Mouse (Mus musculus): ENCODE results near the gene Pdgfa. TPM values are rescaled to one million over a fixed set of nuclear protein-coding genes. Genes with fewer than 3 reads are reported as not detected.

Gene Pdgfa
- polyA plus RNA-seq, 1 experiment from 2014 or later: 47.3 TPM

- Histone ChIP-seq H3K36me3 (ENCODE audit: control insufficient read depth, insufficient read depth, low read length) (0 out of 2 replicates have a peak, but pooled peaks cover 2% of the 10 kb centered on the region), H3K9ac (ENCODE audit: low read depth, low read length) (no peak overlapping the region), H3K27me3 (replicated peaks; ENCODE audit: control insufficient read depth, insufficient read depth, low read length) (no peaks in the 10 kb centered on the region), H3K4me1 (ENCODE audit: control insufficient read depth, insufficient read depth, low read length) (0 out of 2 replicates have a peak, but pooled peaks cover 6% of the 10 kb centered on the region), H3K9me3 (ENCODE audit: control insufficient read depth, low read length) (no peaks in the 10 kb centered on the region), H3K27ac (ENCODE audit: low read length) (no peak overlapping the region), H3K4me3 (ENCODE audit: low read length) (no peak overlapping the region), H3K4me2 (ENCODE audit: low read depth, low read length) (no peak overlapping the region)
- ATAC-seq: no peak
- 45% methylated on average over 6 of the region's 6 CpGs for WGBS
Observed at GRCm38 (mm10) chr5:139020595-139020994, 23.4 kb upstream of the Pdgfa start.

GRCm38 (mm10) chr5:139017371-139018124 is 20.4 kb upstream of the Pdgfa start:
- H3K27me3 ChIP-seq (replicated peaks; ENCODE audit: control insufficient read depth, insufficient read depth, low read length): no peaks in the 10 kb centered on the region
- no peak overlapping the region for H3K4me2 ChIP-seq (ENCODE audit: low read depth, low read length)
- H3K36me3 ChIP-seq (ENCODE audit: control insufficient read depth, insufficient read depth, low read length): 0 out of 2 replicates have a peak, but pooled peaks cover 2% of the 10 kb centered on the region
- no peaks in the 10 kb centered on the region for H3K9me3 ChIP-seq (ENCODE audit: control insufficient read depth, low read length)
- WGBS: 76% methylated on average over 15 of the region's 15 CpGs
- H3K9ac ChIP-seq (ENCODE audit: low read depth, low read length): no peak overlapping the region
- no peak overlapping the region for H3K27ac ChIP-seq (ENCODE audit: low read length)
- ATAC-seq: no peak
- H3K4me1 ChIP-seq (ENCODE audit: control insufficient read depth, insufficient read depth, low read length): peaks cover 11% of the 10 kb centered on the region; the same call in 1 of the 2 replicates
- no peak overlapping the region for H3K4me3 ChIP-seq (ENCODE audit: low read length)

- no peak overlapping the region for H3K4me2 ChIP-seq (ENCODE audit: low read depth, low read length)
- ATAC-seq: peak; percentile 40; the same call in 1 of the 2 replicates
- WGBS: 52% methylated on average over 3 of the region's 3 CpGs
Observed at GRCm38 (mm10) chr5:139015097-139015496, 17.9 kb upstream of the Pdgfa start.

GRCm38 (mm10) chr5:139010649-139011048 is 13.5 kb upstream of the Pdgfa start:
- WGBS: 56% methylated on average over 2 of the region's 2 CpGs
- Histone ChIP-seq H3K27ac (ENCODE audit: low read length) (no peak overlapping the region), H3K4me3 (ENCODE audit: low read length) (no peak overlapping the region)

More at GRCm38 (mm10) chr5:139015097-139015496, 17.9 kb upstream of the Pdgfa start:
- H3K27ac ChIP-seq (ENCODE audit: low read length): no peak overlapping the region
- H3K9ac ChIP-seq (ENCODE audit: low read depth, low read length): no peak overlapping the region
- no peak overlapping the region for H3K4me3 ChIP-seq (ENCODE audit: low read length)
- peaks cover 9% of the 10 kb centered on the region; the same call in 1 of the 2 replicates for H3K4me1 ChIP-seq (ENCODE audit: control insufficient read depth, insufficient read depth, low read length)
- 0 out of 2 replicates have a peak, but pooled peaks cover 2% of the 10 kb centered on the region for H3K36me3 ChIP-seq (ENCODE audit: control insufficient read depth, insufficient read depth, low read length)
- no peaks in the 10 kb centered on the region for H3K9me3 ChIP-seq (ENCODE audit: control insufficient read depth, low read length)
- no peaks in the 10 kb centered on the region for H3K27me3 ChIP-seq (replicated peaks; ENCODE audit: control insufficient read depth, insufficient read depth, low read length)

GRCm38 (mm10) chr5:139007141-139007775 is 10.1 kb upstream of the Pdgfa start:
- H3K9ac ChIP-seq (ENCODE audit: low read depth, low read length): no peak overlapping the region
- H3K4me1 ChIP-seq (ENCODE audit: control insufficient read depth, insufficient read depth, low read length): peaks cover 4% of the 10 kb centered on the region; the same call in 1 of the 2 replicates
- H3K27ac ChIP-seq (ENCODE audit: low read length): no peak overlapping the region
- no peak overlapping the region for H3K4me2 ChIP-seq (ENCODE audit: low read depth, low read length)
- peak; percentile 95 for ATAC-seq
- no peak overlapping the region for H3K4me3 ChIP-seq (ENCODE audit: low read length)
- no peaks in the 10 kb centered on the region for H3K9me3 ChIP-seq (ENCODE audit: control insufficient read depth, low read length)
- no peaks in the 10 kb centered on the region for H3K27me3 ChIP-seq (replicated peaks; ENCODE audit: control insufficient read depth, insufficient read depth, low read length)
- WGBS: 39% methylated on average over 4 of the region's 4 CpGs
- no peaks in the 10 kb centered on the region for H3K36me3 ChIP-seq (ENCODE audit: control insufficient read depth, insufficient read depth, low read length)

More at GRCm38 (mm10) chr5:139010649-139011048, 13.5 kb upstream of the Pdgfa start:
- Histone ChIP-seq H3K4me1 (ENCODE audit: control insufficient read depth, insufficient read depth, low read length) (peaks cover 10% of the 10 kb centered on the region; the same call in 1 of the 2 replicates), H3K9ac (ENCODE audit: low read depth, low read length) (no peak overlapping the region), H3K36me3 (ENCODE audit: control insufficient read depth, insufficient read depth, low read length) (no peaks in the 10 kb centered on the region), H3K4me2 (ENCODE audit: low read depth, low read length) (no peak overlapping the region), H3K27me3 (replicated peaks; ENCODE audit: control insufficient read depth, insufficient read depth, low read length) (no peaks in the 10 kb centered on the region), H3K9me3 (ENCODE audit: control insufficient read depth, low read length) (no peaks in the 10 kb centered on the region)
- no peak for ATAC-seq

GRCm38 (mm10) chr5:139004588-139004987 is 7.4 kb upstream of the Pdgfa start:
- 85% methylated on average over 6 of the region's 6 CpGs for WGBS

GRCm38 (mm10) chr5:138999716-139000115 is 2.5 kb upstream of the Pdgfa start:
- H3K27me3 ChIP-seq (replicated peaks; ENCODE audit: control insufficient read depth, insufficient read depth, low read length): peaks cover 12% of the 10 kb centered on the region
- H3K36me3 ChIP-seq (ENCODE audit: control insufficient read depth, insufficient read depth, low read length): no peaks in the 10 kb centered on the region
- peaks cover 35% of the 10 kb centered on the region for H3K4me1 ChIP-seq (ENCODE audit: control insufficient read depth, insufficient read depth, low read length)
- H3K27ac ChIP-seq (ENCODE audit: low read length): no peak overlapping the region
- H3K9ac ChIP-seq (ENCODE audit: low read depth, low read length): no peak overlapping the region
- WGBS: 68% methylated on average over 7 of the region's 7 CpGs
- ATAC-seq: no peak
- H3K4me2 ChIP-seq (ENCODE audit: low read depth, low read length): no peak overlapping the region
- H3K4me3 ChIP-seq (ENCODE audit: low read length): no peak overlapping the region
- H3K9me3 ChIP-seq (ENCODE audit: control insufficient read depth, low read length): no peaks in the 10 kb centered on the region

More at GRCm38 (mm10) chr5:139004588-139004987, 7.4 kb upstream of the Pdgfa start:
- no peak overlapping the region for H3K9ac ChIP-seq (ENCODE audit: low read depth, low read length)
- H3K4me2 ChIP-seq (ENCODE audit: low read depth, low read length): no peak overlapping the region
- peaks cover 6% of the 10 kb centered on the region; the same call in 1 of the 2 replicates for H3K4me1 ChIP-seq (ENCODE audit: control insufficient read depth, insufficient read depth, low read length)
- ATAC-seq: no peak
- H3K27me3 ChIP-seq (replicated peaks; ENCODE audit: control insufficient read depth, insufficient read depth, low read length): no peaks in the 10 kb centered on the region
- no peaks in the 10 kb centered on the region for H3K36me3 ChIP-seq (ENCODE audit: control insufficient read depth, insufficient read depth, low read length)
- H3K4me3 ChIP-seq (ENCODE audit: low read length): no peak overlapping the region
- no peak overlapping the region for H3K27ac ChIP-seq (ENCODE audit: low read length)
- no peaks in the 10 kb centered on the region for H3K9me3 ChIP-seq (ENCODE audit: control insufficient read depth, low read length)

GRCm38 (mm10) chr5:138997936-138998580 is 888 bp upstream of the Pdgfa start:
- Histone ChIP-seq H3K9me3 (ENCODE audit: control insufficient read depth, low read length) (no peaks in the 10 kb centered on the region), H3K27me3 (replicated peaks; ENCODE audit: control insufficient read depth, insufficient read depth, low read length) (peaks cover 15% of the 10 kb centered on the region), H3K4me2 (ENCODE audit: low read depth, low read length) (peak overlapping the region; percentile 96), H3K9ac (ENCODE audit: low read depth, low read length) (peak overlapping the region; percentile 48), H3K36me3 (ENCODE audit: control insufficient read depth, insufficient read depth, low read length) (no peaks in the 10 kb centered on the region), H3K4me3 (ENCODE audit: low read length) (peak overlapping the region; percentile 40), H3K4me1 (ENCODE audit: control insufficient read depth, insufficient read depth, low read length) (peaks cover 37% of the 10 kb centered on the region), H3K27ac (ENCODE audit: low read length) (no peak overlapping the region)
- no peak for ATAC-seq
- WGBS: 2% methylated on average over 30 of the region's 30 CpGs

Measured in intestine, embryonic 16.5 days (tissue).